Mouse (Mus musculus) kidney, adult 2 months (tissue): ENCODE results near the gene Tmem176a.

Experiments used
- CTCF ChIP-seq: fragments of 200-500 bp; conservative IDR thresholded peaks from 2 replicates; pipeline ENCODE4 v1.5.1; 2011; ENCODE audit warnings: low read depth, mild to moderate bottlenecking, control low read depth, low read length, moderate library complexity, mixed read lengths; ENCODE audit not compliant: insufficient read depth, insufficient read length
- POLR2A ChIP-seq: fragments of 200-500 bp; IDR thresholded peaks from one replicate; pipeline ENCODE4 v1.6.1; 2011; ENCODE audit warnings: low read depth, low read length, control low read depth

DNA sequence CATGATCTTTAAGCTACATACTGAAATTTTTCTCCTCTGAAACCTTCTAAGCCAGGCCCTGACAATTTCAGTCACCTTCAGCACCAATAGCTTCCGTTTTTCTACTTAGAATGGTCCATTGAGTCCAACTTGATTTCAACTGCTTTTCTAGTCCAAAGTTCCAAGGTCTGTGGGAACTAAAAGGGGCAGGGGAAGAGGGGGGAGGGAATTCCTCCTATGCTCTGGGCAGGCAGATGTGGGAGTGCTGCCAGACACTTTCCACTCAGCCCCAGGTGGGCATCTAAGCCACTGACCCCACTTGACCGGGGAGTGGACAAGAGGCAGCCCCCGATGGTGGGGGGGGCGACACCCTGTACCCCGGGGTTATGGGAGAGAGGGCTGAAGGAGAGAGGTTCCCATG, 36.4 kb upstream of the Tmem176a start:
- TF ChIP-seq CTCF (no peak), POLR2A (no peak)
